Mouse (Mus musculus): ENCODE results near the gene Gtf2i.

DNA sequence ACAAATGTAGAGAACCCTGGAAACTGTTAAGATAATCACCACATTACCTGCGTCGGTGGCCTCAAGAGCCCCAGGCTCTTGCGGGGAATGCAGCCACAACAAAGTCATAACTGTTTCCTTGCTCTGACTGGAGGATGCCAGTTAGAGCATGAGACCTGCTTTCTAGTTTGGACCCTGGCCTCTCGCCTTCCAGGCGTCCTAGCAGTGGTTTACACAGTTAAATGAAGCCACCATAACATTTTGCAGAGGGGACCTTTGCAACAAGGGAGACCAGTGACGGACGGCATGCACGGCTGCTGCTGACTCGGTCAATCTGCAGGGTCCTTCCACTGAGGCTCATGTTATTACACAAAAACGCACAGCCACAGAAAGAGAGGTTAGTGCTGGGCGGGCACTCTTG, 41.8 kb downstream of the Gtf2i start:
- TF ChIP-seq GATA1 (IDR thresholded peaks at IDR 0.05; ENCODE audit: borderline replicate concordance, low read length) (no peak), CTCF (IDR thresholded peaks at IDR 0.05; ENCODE audit: low read depth, low read length) (no peak), GATA2 (IDR thresholded peaks at IDR 0.05; ENCODE audit: borderline replicate concordance, low read depth, low read length) (no peak)
